Mouse (Mus musculus) megakaryocyte, embryonic 14.5 days (primary cell): ENCODE results near the gene Cd164.

Experiments
- FLI1 ChIP-seq: IDR thresholded peaks from 2 replicates; pipeline ENCODE4 v1.6.1; 2012; ENCODE audit warnings: low read length, inconsistent platforms, mixed read lengths
- GATA1 ChIP-seq: IDR thresholded peaks from 3 replicates; pipeline ENCODE4 v1.6.1; 2012; ENCODE audit warnings: mixed read lengths, low read length, inconsistent platforms, borderline replicate concordance

DNA sequence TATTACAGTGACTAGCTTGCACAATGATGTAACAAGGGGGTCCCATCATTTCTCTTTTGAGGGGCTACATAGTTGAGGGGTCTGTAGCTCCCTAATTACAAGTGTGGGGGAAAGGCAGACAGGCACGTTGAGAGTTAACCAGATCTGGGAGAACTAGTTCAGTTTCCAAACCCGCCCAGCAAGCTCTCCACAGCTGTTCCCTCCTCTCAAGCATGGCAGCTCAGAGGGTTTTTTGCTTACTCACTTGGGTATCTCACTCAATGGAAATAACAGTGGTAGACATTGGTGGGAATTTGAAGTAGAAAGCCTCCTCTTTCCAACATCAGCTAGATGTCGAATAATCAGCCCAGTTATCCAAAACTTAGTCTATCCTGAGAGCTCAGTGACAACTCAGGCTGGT lies 35.9 kb downstream of the Cd164 start:
- TF ChIP-seq GATA1, result no peak
- TF ChIP-seq FLI1, result no peak
